Mouse (Mus musculus) mesoderm, embryonic 11.5 days (tissue): ENCODE measurements around the gene Mutyh.

ENCODE experiments used
- DNase-seq: peaks from one replicate; pipeline ENCODE4 v3.0.0-alpha.2; 2012; ENCODE audit warnings: low read depth, low spot score

The Mutyh gene

GRCm38 (mm10) chr4:116807197-116808129, at the start of gene Mutyh, which contains the start of gene Toe1:
Mutyh (plus strand) TSS chr4:116807723.
Toe1 (minus strand) TSS chr4:116807640.
- DNase-seq: peak; percentile 98

DNA sequence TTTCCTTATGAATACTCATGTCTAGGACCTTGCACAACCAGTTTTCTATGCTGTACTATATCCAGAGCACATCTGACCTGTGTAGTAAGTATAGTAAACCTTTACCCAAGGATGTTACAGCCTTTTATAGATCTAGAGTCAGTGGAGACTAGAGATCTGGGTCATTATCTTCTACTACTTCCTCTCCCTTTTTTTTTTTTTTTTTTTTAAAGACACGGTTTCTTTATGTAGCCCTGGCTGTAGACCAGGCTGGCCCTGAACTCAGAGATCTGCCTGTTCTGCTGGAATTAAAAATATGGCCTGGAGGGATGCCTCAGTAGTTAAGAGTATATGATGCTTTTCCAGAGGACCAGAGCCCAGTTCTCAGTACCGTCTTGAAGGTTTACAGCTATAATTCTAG, 45.6 kb upstream of the Mutyh start:
- no peak for DNase-seq

- no peak for DNase-seq
Observed at GRCm38 (mm10) chr4:116764001-116764400, 43.5 kb upstream of the Mutyh start.

DNA sequence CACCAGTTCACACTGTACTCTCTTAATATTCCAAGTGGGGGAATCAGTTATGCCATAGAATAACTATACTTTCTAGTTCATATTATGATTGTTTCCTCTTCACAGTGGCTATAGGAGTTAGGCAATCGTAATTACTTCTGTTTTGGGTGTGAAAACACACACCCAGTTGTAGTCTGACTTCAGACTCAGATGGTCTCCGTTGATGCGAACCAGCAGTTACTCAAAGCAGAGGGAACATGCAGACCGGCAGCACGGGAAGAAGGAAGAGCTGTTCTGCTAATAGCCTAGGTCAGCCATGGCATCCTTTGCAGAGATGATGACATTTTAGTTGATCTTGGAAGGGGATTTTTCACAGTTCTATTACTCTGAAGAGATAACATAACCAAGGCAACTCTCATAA, 39.0 kb upstream of the Mutyh start:
- no peak for DNase-seq

GRCm38 (mm10) chr4:116769060-116769459, 38.5 kb upstream of the Mutyh start:
- DNase-seq: no peak

DNA sequence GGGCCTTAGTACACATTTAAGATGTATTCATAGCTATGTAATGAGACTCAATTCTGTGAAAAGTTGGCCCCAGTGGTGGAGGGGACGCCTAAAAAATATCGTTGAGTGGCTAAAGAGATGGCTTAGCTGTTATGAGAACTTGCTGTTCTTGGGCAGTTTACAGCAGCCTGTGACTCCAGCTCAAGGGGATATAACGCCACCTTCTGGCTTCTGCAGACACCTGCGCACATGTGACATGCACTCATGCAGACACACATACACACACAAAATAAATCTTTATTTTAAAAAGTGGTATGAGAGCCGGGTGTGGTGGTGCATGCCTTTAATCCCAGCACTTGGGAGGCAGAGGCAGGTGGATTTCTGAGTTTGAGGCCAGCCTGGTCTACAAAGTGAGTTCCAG, 31.1 kb upstream of the Mutyh start:
- DNase-seq: no peak

- DNase-seq: no peak
Observed at GRCm38 (mm10) chr4:116777079-116777478, 30.4 kb upstream of the Mutyh start.

- DNase-seq: no peak
Observed at GRCm38 (mm10) chr4:116780541-116780940, 27.0 kb upstream of the Mutyh start.

DNA sequence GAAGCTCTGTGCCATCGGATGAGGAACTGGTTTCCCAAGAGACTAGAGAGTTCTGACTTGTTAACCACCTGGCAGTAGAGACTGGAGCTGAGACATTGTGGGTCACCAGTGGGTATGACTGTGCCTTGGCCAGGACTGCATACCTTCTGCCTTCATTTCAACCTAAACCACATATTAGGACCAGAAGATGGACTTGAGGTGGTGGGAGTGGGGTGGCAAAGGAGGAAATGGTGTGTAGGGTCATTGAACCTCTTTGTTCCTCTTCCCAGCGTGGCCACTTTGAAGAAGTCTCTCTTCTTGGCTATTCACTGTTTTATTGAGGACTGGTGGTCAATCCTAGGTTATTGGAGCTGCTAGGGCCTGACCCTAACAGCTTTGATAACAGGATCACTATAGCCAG, 26.2 kb upstream of the Mutyh start:
- DNase-seq: no peak

- peak; percentile 10 for DNase-seq
Observed at GRCm38 (mm10) chr4:116782171-116782570, 25.4 kb upstream of the Mutyh start.

DNA sequence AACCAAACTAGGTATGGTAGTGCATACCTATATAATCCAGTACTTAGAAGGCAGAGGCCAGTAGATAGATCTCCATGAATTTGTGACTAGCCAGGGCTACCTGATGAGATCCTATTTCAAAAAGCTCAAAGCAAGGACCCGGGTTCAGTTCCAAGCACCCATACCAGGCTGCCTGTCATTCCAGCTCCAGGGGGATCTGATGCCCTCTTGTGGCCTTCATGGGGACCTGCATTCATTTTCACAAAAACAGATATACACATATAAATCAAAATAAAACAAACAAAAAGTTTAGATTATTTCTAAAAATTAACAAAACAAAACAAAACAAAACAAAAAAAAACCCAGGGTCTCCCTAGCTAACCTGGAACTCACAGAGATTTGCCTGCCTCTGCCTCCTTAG, 20.9 kb upstream of the Mutyh start:
- no peak for DNase-seq

- no peak for DNase-seq
Observed at GRCm38 (mm10) chr4:116787985-116788760, 19.4 kb upstream of the Mutyh start.

GRCm38 (mm10) chr4:116788956-116789355, 18.6 kb upstream of the Mutyh start:
- DNase-seq: peak; percentile 89

GRCm38 (mm10) chr4:116792453-116792852, 15.1 kb upstream of the Mutyh start:
- no peak for DNase-seq

DNA sequence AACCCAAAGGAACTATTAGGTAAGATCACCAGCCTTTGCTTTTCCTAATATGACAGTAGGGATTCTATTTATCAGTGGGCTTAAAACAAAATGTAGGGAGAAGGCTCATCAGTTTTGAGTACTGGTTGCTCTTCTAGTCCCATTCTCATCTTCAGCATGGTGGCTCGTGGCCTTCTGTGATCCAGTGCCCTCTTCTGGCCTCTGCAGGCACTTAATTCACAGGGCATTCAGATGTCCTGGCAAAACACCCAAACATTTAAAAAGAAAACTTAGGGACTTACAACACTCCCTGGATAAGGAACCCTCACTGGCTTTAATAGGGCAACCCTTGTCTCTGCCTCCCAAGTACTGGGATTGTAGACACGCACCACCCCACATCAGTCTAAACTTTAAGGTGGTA, 13.2 kb upstream of the Mutyh start:
- no peak for DNase-seq

GRCm38 (mm10) chr4:116796442-116797110, 10.9 kb upstream of the Mutyh start:
- no peak for DNase-seq

DNA sequence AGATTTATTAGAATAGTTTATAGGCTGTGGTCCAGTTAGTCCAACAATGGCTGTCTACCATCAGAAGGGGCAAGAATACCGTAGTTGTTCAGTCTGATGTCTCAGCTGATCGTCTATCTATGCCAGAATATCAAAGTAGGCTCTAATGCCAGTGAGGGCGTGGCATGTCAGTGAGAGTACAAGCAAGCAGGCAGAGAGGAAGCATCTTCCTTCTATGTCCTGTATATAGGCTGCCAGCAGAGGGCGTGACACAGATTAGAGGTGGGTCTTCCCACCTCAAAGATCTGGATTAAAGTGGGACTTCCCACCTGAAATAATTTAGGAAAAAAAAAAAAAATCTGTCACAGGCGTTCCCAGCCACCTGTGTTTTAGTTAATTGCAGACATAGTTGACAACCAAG, 7.6 kb upstream of the Mutyh start:
- DNase-seq: peak; percentile 41

DNA sequence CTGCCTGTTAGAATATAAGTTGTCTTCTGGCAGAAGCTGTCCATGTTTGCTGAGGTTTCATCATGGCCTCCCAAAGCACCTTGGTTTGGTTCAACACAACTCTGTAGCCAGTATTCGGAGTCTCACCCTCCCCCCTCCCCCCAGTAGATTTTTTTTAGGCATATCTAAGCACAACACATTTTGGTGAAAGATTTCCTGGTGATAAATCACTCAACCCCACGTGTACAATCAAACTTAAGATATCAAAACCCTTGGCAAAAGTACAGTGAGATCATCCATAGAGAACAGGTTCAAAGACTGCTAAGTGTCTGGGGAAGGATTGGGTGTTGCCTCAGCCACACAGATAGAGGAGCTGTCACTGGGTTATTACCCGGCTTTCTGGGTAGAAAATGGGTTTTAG, 3.5 kb downstream of the Mutyh start:
- no peak for DNase-seq

DNA sequence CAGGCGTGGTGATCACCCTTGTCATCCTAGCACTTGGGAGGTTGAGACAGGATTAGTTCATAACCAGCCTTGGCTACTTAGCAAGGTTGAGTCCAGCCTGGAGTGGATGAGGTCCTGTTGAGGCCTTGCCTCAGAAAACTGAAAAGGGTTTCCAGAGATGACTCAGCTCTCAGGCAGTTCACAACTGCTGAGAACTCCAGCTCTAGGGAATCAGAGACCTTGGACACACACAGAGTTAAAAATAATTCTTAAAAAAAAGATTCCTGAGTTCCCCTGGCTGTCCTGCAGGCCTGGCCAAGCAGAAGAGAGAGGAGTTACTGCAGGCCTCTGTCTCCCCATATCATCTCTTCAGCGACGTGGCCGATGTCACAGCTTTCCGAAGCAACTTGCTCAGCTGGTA, 7.8 kb downstream of the Mutyh start:
- DNase-seq: no peak

DNA sequence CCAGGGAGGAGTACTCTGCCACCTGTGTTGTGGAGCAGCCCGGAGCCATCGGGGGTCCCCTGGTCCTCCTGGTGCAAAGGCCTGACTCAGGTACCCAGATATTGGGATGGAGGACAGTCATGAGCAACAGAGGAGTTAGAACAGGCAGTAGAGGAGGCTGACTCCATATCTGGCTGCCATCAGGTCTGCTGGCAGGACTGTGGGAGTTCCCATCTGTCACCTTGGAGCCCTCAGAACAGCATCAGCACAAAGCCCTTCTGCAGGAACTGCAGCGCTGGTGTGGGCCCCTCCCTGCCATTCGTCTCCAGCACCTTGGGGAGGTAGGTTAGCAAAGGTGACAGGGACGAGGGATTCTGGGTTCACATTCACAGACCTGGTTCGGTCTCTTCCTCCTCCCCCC, 10.0 kb downstream of the Mutyh start:
- no peak for DNase-seq

GRCm38 (mm10) chr4:116819968-116820901, 12.7 kb downstream of the Mutyh start:
- DNase-seq: no peak
